Mouse (Mus musculus) heart, adult 2 months (tissue): ENCODE data around the gene Rpl13a. TPM values are rescaled to one million over a fixed set of nuclear protein-coding genes. Genes with fewer than 3 reads are reported as not detected.

Experiments used
- DNase-seq, 2 experiments: peaks; one replicate each; pipeline ENCODE4 v3.0.0; 2021
- H3K27ac ChIP-seq: fragments of 200-600 bp; 2 replicates; pipeline ENCODE4 v1.8.1; 2022
- H3K27me3 ChIP-seq: fragments of 200-500 bp; 2 replicates; pipeline ENCODE4 v1.6.1; 2012; ENCODE audit warnings: mild to moderate bottlenecking, low read length, inconsistent platforms, mixed read lengths; ENCODE audit not compliant: control insufficient read depth, insufficient read depth
- H3K36me3 ChIP-seq: fragments of 200-500 bp; 2 replicates; pipeline ENCODE4 v1.6.1; 2012; ENCODE audit warnings: low read length, inconsistent platforms; ENCODE audit not compliant: control insufficient read depth, insufficient read depth
- H3K4me1 ChIP-seq: fragments of 200-500 bp; 2 replicates; pipeline ENCODE4 v1.6.1; 2011; ENCODE audit warnings: low read length; ENCODE audit not compliant: control insufficient read depth, insufficient read depth
- H3K4me3 ChIP-seq: fragments of 200-600 bp; 2 replicates; pipeline ENCODE4 v1.8.1; 2022
- H3K79me2 ChIP-seq: fragments of 200-500 bp; replicated peaks from 2 replicates; pipeline ENCODE4 v1.6.1; 2012; ENCODE audit warnings: mild to moderate bottlenecking, inconsistent platforms, low read length, moderate library complexity, mixed read lengths; ENCODE audit not compliant: control insufficient read depth, insufficient read depth
- H3K9ac ChIP-seq: fragments of 200-500 bp; 2 replicates; pipeline ENCODE4 v1.6.1; 2012; ENCODE audit warnings: low read depth, mild to moderate bottlenecking, control low read depth, inconsistent platforms, low read length, mixed read lengths
- CTCF ChIP-seq: fragments of 200-600 bp; IDR thresholded peaks from 2 replicates; pipeline ENCODE4 v1.8.1; 2022; ENCODE audit warnings: antibody characterized with exemption, mild to moderate bottlenecking, moderate library complexity
- EP300 ChIP-seq: fragments of 200-500 bp; IDR thresholded peaks from 2 replicates; pipeline ENCODE4 v1.6.1; 2011; ENCODE audit warnings: low read depth, low read length, control low read depth; ENCODE audit not compliant: insufficient read depth
- POLR2A ChIP-seq: fragments of 200-500 bp; IDR thresholded peaks from 2 replicates; pipeline ENCODE4 v1.6.1; 2011; ENCODE audit warnings: mild to moderate bottlenecking, low read depth, low read length, control low read depth; ENCODE audit not compliant: insufficient read depth
- WGBS: fragments of 180-500 bp; shearing (Covaris S2); methylation state at CpG from one replicate; pipeline ENCODE4 v1.1.7; 2018; 5-methylcytosine and 5-hydroxymethylcytosine counted together
- intact Hi-C: fragments of 180-260 bp; cut with DNase I; formaldehyde crosslinking; loops from one replicate; pipeline ENCODE4 v1.15.1; 2025
- microRNA-seq, 2 experiments: library from miRNA; unstranded; fragments of <30 nt; microRNA quantifications; one replicate each; pipeline ENCODE4 v1.2.0; 2021
- polyA plus RNA-seq: library from polyadenylated mRNA; depleted of rRNA; stranded (reverse); fragments of >200 nt; gene quantifications from 2 replicates; pipeline ENCODE4 v1.2.3, GENCODE M21; 2012; rRNA removed
- total RNA-seq, 2 experiments: library from RNA; stranded (reverse); gene quantifications; 2 replicates each; pipeline ENCODE4 v1.2.3; 2021

Gene Rpl13a
- total and polyA plus RNA-seq, 3 experiments, result 561 to 915 (median 659) TPM

DNA sequence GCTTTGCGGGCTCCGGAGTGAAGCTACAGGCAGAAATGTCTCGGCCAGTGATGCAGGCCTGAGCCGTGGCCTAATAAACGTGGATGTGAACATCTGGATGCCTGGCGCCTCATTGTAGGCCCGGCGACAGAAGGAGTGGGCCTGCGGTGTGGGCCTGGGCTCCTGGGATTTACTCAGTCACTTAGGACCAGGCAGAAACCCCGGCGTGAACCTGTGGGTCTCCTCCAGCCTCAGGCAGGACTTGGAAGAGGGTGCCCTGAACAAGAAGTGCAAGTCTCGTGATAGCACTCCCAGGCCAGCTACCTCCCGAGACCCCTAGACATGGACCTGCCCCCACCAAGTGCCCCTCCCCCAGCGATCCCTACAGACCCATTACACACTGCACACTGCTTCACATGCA, 51.2 kb downstream of the Rpl13a start:
- WGBS, result 90% methylated on average over 14 of the region's 14 CpGs

DNA sequence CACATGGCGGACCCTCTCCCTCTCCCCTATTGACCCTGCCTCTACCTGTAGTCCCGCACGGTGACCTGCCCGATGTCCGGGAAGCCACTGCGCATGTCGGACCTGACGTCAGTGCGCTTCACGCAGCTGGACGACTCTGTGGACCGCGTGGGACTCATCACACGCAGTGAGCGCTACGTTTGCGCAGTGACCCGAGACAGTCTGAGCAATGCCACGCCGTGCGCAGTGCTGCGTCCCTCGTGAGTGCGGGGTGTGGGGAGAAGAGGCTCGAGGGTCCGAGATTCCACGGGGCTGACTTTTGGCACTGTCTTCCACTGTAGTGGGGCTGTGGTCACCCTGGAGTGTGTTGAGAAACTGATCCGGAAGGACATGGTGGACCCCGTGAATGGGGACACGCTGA, 52.1 kb downstream of the Rpl13a start:
- no peak overlapping the region for H3K27ac ChIP-seq
- intact Hi-C loops, result no loop called here
- peaks cover 6% of the 10 kb centered on the region for H3K4me1 ChIP-seq
- no peak overlapping the region for H3K4me3 ChIP-seq
- H3K9ac ChIP-seq, result no peak overlapping the region
- DNase-seq, result no peak
- no peak for TF ChIP-seq EP300
- no peak for TF ChIP-seq CTCF
- no peak for TF ChIP-seq POLR2A
- 90% methylated on average over 30 of the region's 30 CpGs for WGBS
- no peaks in the 10 kb centered on the region; the same call in 1 of the 2 replicates for H3K79me2 ChIP-seq
- no peaks in the 10 kb centered on the region for H3K27me3 ChIP-seq
- H3K36me3 ChIP-seq, result no peaks in the 10 kb centered on the region

More for the DNA sequence above, 51.2 kb downstream of the Rpl13a start:
- peaks cover 7% of the 10 kb centered on the region for H3K4me1 ChIP-seq
- DNase-seq, result no peak
- no peaks in the 10 kb centered on the region for H3K27me3 ChIP-seq
- TF ChIP-seq CTCF (no peak), EP300 (no peak), POLR2A (no peak)
- H3K27ac ChIP-seq, result no peak overlapping the region
- no peak overlapping the region for H3K4me3 ChIP-seq
- H3K79me2 ChIP-seq, result no peaks in the 10 kb centered on the region; the same call in 1 of the 2 replicates
- no peaks in the 10 kb centered on the region for H3K36me3 ChIP-seq
- intact Hi-C loops, result no loop called here
- no peak overlapping the region for H3K9ac ChIP-seq

Small RNA genes within 50 kb of the gene (microRNA-seq; reads per million reads assigned to microRNA genes)
- gene Mir150 (2,581 to 5,737 reads per million in 2 experiments), gene Mir5121 (10.0 to 10.1 reads per million in 2 experiments), gene Mir7055 (0 reads per million in 2 experiments)

Other genes with a start within 250 kb of the Rpl13a start
Only the 30 nearest of the 33 such genes appear.
- gene Fuz, start 232.7 kb downstream of the Rpl13a start, total RNA-seq, result 10 to 100 TPM; 16.3 to 17.1 TPM
- 25.2 and 31.6 TPM in 2 replicates for gene Fuz, start 232.7 kb downstream of the Rpl13a start, polyA plus RNA-seq
- 10 to 100 TPM; 63.3 to 67.6 TPM for gene Ap2a1, start 199.3 kb downstream of the Rpl13a start, total RNA-seq
- 56.1 and 68.1 TPM in 2 replicates for gene Ap2a1, start 199.3 kb downstream of the Rpl13a start, polyA plus RNA-seq
- gene Tsks, start 185.6 kb downstream of the Rpl13a start, total RNA-seq, result not detected
- 0.26 and 1.5 TPM in 2 replicates for gene Tsks, start 185.6 kb downstream of the Rpl13a start, polyA plus RNA-seq
- 1 to 10 TPM; 1.5 to 2.1 TPM for gene Cpt1c, start 153.9 kb downstream of the Rpl13a start, total RNA-seq
- gene Cpt1c, start 153.9 kb downstream of the Rpl13a start, polyA plus RNA-seq, result 8.4 and 9.7 TPM in 2 replicates
- gene Prmt1, start 142.2 kb downstream of the Rpl13a start, total RNA-seq, result 10 to 100 TPM; 85.4 to 98.0 TPM
- gene Prmt1, start 142.2 kb downstream of the Rpl13a start, polyA plus RNA-seq, result 96.7 and 139 TPM in 2 replicates
- gene Irf3, start 131.1 kb downstream of the Rpl13a start, total RNA-seq, result 10 to 100 TPM; 24.4 to 26.0 TPM
- 55.6 and 62.6 TPM in 2 replicates for gene Irf3, start 131.1 kb downstream of the Rpl13a start, polyA plus RNA-seq
- gene Bcl2l12, start 130.0 kb downstream of the Rpl13a start, total RNA-seq, result 10 to 100 TPM in 1 of 2 experiments, 1 to 10 TPM in 1; 9.5 to 11.5 TPM
- gene Bcl2l12, start 130.0 kb downstream of the Rpl13a start, polyA plus RNA-seq, result 16.8 and 19.2 TPM in 2 replicates
- 10 to 100 TPM; 45.5 to 46.6 TPM for gene Scaf1, start 112.4 kb downstream of the Rpl13a start, total RNA-seq
- 33.9 and 36.0 TPM in 2 replicates for gene Scaf1, start 112.4 kb downstream of the Rpl13a start, polyA plus RNA-seq
- 10 to 100 TPM; 40.9 to 44.3 TPM for gene Rras, start 110.8 kb downstream of the Rpl13a start, total RNA-seq
- 107 and 114 TPM in 2 replicates for gene Rras, start 110.8 kb downstream of the Rpl13a start, polyA plus RNA-seq
- gene Prr12, start 75.9 kb downstream of the Rpl13a start, total RNA-seq, result 10 to 100 TPM; 22.4 to 23.0 TPM
- 4.9 and 7.1 TPM in 2 replicates for gene Prr12, start 75.9 kb downstream of the Rpl13a start, polyA plus RNA-seq
- 10 to 100 TPM; 27.0 to 29.3 TPM for gene Nosip, start 66.3 kb downstream of the Rpl13a start, total RNA-seq
- gene Nosip, start 66.3 kb downstream of the Rpl13a start, polyA plus RNA-seq, result 41.7 and 43.6 TPM in 2 replicates
- 1 to 10 TPM; 5.5 to 6.2 TPM for gene Prrg2, start 66.1 kb downstream of the Rpl13a start, total RNA-seq
- 19.8 and 23.6 TPM in 2 replicates for gene Prrg2, start 66.1 kb downstream of the Rpl13a start, polyA plus RNA-seq
- 10 to 100 TPM; 24.6 to 27.9 TPM for gene Rcn3, start 36.5 kb downstream of the Rpl13a start, total RNA-seq
- gene Rcn3, start 36.5 kb downstream of the Rpl13a start, polyA plus RNA-seq, result 52.2 and 64.5 TPM in 2 replicates
- 10 to 100 TPM; 60.3 to 67.5 TPM for gene Fcgrt, start 24.9 kb downstream of the Rpl13a start, total RNA-seq
- 82.8 and 100 TPM in 2 replicates for gene Fcgrt, start 24.9 kb downstream of the Rpl13a start, polyA plus RNA-seq
- 100 to 1,000 TPM; 534 to 613 TPM for gene Rps11, start 4.3 kb downstream of the Rpl13a start, total RNA-seq
- 186 and 258 TPM in 2 replicates for gene Rps11, start 4.3 kb downstream of the Rpl13a start, polyA plus RNA-seq
- under 1 TPM in 1 of 2 experiments, not detected in 1; 0.80 TPM for gene Gm45713, start 7.5 kb upstream of the Rpl13a start, total RNA-seq
- gene Gm45713, start 7.5 kb upstream of the Rpl13a start, polyA plus RNA-seq, result 4.5 and 4.6 TPM in 2 replicates
- gene Flt3l, start 7.7 kb upstream of the Rpl13a start, total RNA-seq, result 1 to 10 TPM; 5.5 to 6.4 TPM
- 47.4 and 59.1 TPM in 2 replicates for gene Flt3l, start 7.7 kb upstream of the Rpl13a start, polyA plus RNA-seq
- gene Pih1d1, start 25.5 kb upstream of the Rpl13a start, total RNA-seq, result 10 to 100 TPM; 33.8 to 36.7 TPM
- gene Pih1d1, start 25.5 kb upstream of the Rpl13a start, polyA plus RNA-seq, result 48.1 and 51.2 TPM in 2 replicates
- 10 to 100 TPM; 19.7 to 25.1 TPM for gene Aldh16a1, start 25.8 kb upstream of the Rpl13a start, total RNA-seq
- gene Aldh16a1, start 25.8 kb upstream of the Rpl13a start, polyA plus RNA-seq, result 23.5 and 23.9 TPM in 2 replicates
- 10 to 100 TPM; 18.3 to 24.3 TPM for gene Slc17a7, start 35.2 kb upstream of the Rpl13a start, total RNA-seq
- gene Slc17a7, start 35.2 kb upstream of the Rpl13a start, polyA plus RNA-seq, result 29.1 and 36.8 TPM in 2 replicates
- not detected for gene Gfy, start 50.8 kb upstream of the Rpl13a start, total RNA-seq
- not detected in 2 replicates for gene Gfy, start 50.8 kb upstream of the Rpl13a start, polyA plus RNA-seq
- gene Pth2, start 52.2 kb upstream of the Rpl13a start, total RNA-seq, result not detected
- not detected in 2 replicates for gene Pth2, start 52.2 kb upstream of the Rpl13a start, polyA plus RNA-seq
- not detected for gene Ccdc155, start 76.1 kb upstream of the Rpl13a start, total RNA-seq
- 0.06 and 0.12 TPM in 2 replicates for gene Ccdc155, start 76.1 kb upstream of the Rpl13a start, polyA plus RNA-seq
- gene Dkkl1, start 83.4 kb upstream of the Rpl13a start, total RNA-seq, result not detected
- gene Dkkl1, start 83.4 kb upstream of the Rpl13a start, polyA plus RNA-seq, result 0.37 and 0.73 TPM in 2 replicates
- gene Tead2, start 87.0 kb upstream of the Rpl13a start, total RNA-seq, result 10 to 100 TPM in 1 of 2 experiments, 1 to 10 TPM in 1; 6.2 to 10.8 TPM
- gene Tead2, start 87.0 kb upstream of the Rpl13a start, polyA plus RNA-seq, result 13.1 and 14.0 TPM in 2 replicates
- 1 to 10 TPM; 3.1 to 4.3 TPM for gene Cd37, start 110.4 kb upstream of the Rpl13a start, total RNA-seq
- gene Cd37, start 110.4 kb upstream of the Rpl13a start, polyA plus RNA-seq, result 10.0 and 21.2 TPM in 2 replicates
- gene Slc6a16, start 112.3 kb upstream of the Rpl13a start, total RNA-seq, result not detected
- 0.15 TPM in 1 of 2 replicates, not detected in the other for gene Slc6a16, start 112.3 kb upstream of the Rpl13a start, polyA plus RNA-seq
- gene Slc6a21, start 148.8 kb upstream of the Rpl13a start, total RNA-seq, result not detected
- gene Slc6a21, start 148.8 kb upstream of the Rpl13a start, polyA plus RNA-seq, result 0.38 and 0.55 TPM in 2 replicates
- 10 to 100 TPM; 21.0 to 21.4 TPM for gene Trpm4, start 205.0 kb upstream of the Rpl13a start, total RNA-seq
- 38.7 and 40.9 TPM in 2 replicates for gene Trpm4, start 205.0 kb upstream of the Rpl13a start, polyA plus RNA-seq
- gene Hrc, start 206.5 kb upstream of the Rpl13a start, total RNA-seq, result 1,000 to 10,000 TPM in 1 of 2 experiments, 100 to 1,000 TPM in 1; 863 to 1,007 TPM
- 383 and 578 TPM in 2 replicates for gene Hrc, start 206.5 kb upstream of the Rpl13a start, polyA plus RNA-seq